Mouse (Mus musculus) heart, adult 2 months (tissue): ENCODE measurements around the gene Gimap9.

Experiments used
- CTCF ChIP-seq: fragments of 200-600 bp; IDR thresholded peaks from 2 replicates; pipeline ENCODE4 v1.8.1; 2022; ENCODE audit warnings: antibody characterized with exemption, mild to moderate bottlenecking, moderate library complexity
- EP300 ChIP-seq: fragments of 200-500 bp; IDR thresholded peaks from 2 replicates; pipeline ENCODE4 v1.6.1; 2011; ENCODE audit warnings: low read depth, low read length, control low read depth; ENCODE audit not compliant: insufficient read depth
- POLR2A ChIP-seq: fragments of 200-500 bp; IDR thresholded peaks from 2 replicates; pipeline ENCODE4 v1.6.1; 2011; ENCODE audit warnings: mild to moderate bottlenecking, low read depth, low read length, control low read depth; ENCODE audit not compliant: insufficient read depth

GRCm38 (mm10) chr6:48675400-48675930, 464 bp upstream of the Gimap9 start:
- TF ChIP-seq CTCF (no peak), POLR2A (no peak), EP300 (no peak)
